18 mouse cellular contexts compared by ENCODE assay signal in the genomic region with DNA sequence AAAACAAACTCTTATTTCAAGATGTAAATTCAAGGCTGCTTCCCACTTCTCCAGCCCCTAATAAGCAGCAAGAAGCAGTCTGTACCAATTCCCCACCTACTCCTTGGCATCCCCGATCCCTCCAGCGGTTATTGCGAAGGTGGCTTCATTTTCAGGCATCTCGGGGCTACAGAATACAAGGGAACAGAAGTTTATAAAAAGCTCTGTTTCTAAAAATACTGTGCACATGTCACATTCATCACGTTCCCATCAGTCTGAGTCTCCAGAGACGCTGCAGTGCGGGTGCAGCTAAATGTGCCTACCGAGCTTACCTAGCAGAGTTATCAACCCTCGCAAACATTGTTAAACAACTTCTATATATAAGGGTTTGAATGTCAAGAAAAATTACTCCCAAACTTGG. TPM values are rescaled to one million over a fixed set of nuclear protein-coding genes. Genes with fewer than 3 reads are reported as not detected.
DNase-seq lines count a peak whose midpoint lies in the region; ATAC-seq and TF ChIP-seq lines count a peak whose summit lies in the region.
"Had no signal": no experiment of that assay in that cellular context is flagged by ENCODE, and none has a peak within 500 bp of the region (broad histone marks: within the 10 kb centered on the region; RNA-seq: fewer than 3 reads in every experiment).

No protein-coding gene starts in this region.

- no peaks in the 10 kb centered on the region for H3K27me3 ChIP-seq in heart, embryonic 15.5 days
- H3K27me3 ChIP-seq in heart, postnatal 0 days (ENCODE audit: control insufficient read depth, insufficient read depth, low read length), result no peaks in the 10 kb centered on the region
- H3K27me3 ChIP-seq: hindbrain, embryonic 15.5 days; kidney, embryonic 15.5 days had no signal

- no peaks in the 10 kb centered on the region for H3K4me1 ChIP-seq in heart, embryonic 15.5 days (replicated peaks)
- no peaks in the 10 kb centered on the region; the same call in 1 of the 2 replicates for H3K4me1 ChIP-seq in heart, postnatal 0 days (ENCODE audit: control insufficient read depth, insufficient read depth)
- H3K4me1 ChIP-seq: hindbrain, embryonic 15.5 days; kidney, embryonic 15.5 days had no signal

- intact Hi-C loops in heart, postnatal 25 days (cut with DNase I), result no loop called here
- intact Hi-C loops in left cerebral cortex, postnatal 36 days (cut with DNase I), result loop anchor here (5.0 kb wide), 1 partner anchor 45 kb away; the partner anchor contains the start of gene Dmc1

- H3K36me3 ChIP-seq in heart, embryonic 15.5 days, result no peaks in the 10 kb centered on the region
- no peaks in the 10 kb centered on the region for H3K36me3 ChIP-seq in heart, postnatal 0 days (replicated peaks; ENCODE audit: control insufficient read depth, insufficient read depth, low read length)
- H3K36me3 ChIP-seq: hindbrain, embryonic 15.5 days; kidney, embryonic 15.5 days had no signal

- no peak overlapping the region for H3K4me3 ChIP-seq in heart, embryonic 15.5 days
- no peak overlapping the region for H3K4me3 ChIP-seq in heart, postnatal 0 days (ENCODE audit: low read depth, low read length)
- H3K4me3 ChIP-seq: erythroblast, embryonic 14.5 days; hindbrain, embryonic 15.5 days; kidney, embryonic 15.5 days had no signal

- H3K9me3 ChIP-seq in heart, embryonic 15.5 days (replicated peaks), result no peaks in the 10 kb centered on the region
- no peaks in the 10 kb centered on the region for H3K9me3 ChIP-seq in heart, postnatal 0 days (replicated peaks; ENCODE audit: control insufficient read depth, low read length)
- H3K9me3 ChIP-seq: hindbrain, embryonic 15.5 days; kidney, embryonic 15.5 days had no signal

- no peak overlapping the region for H3K9ac ChIP-seq in heart, embryonic 15.5 days
- H3K9ac ChIP-seq in heart, postnatal 0 days (replicated peaks; ENCODE audit: low read depth, low read length), result peak overlapping the region; percentile 14; the same call in 1 of the 2 replicates
- H3K9ac ChIP-seq: hindbrain, embryonic 15.5 days; kidney, embryonic 15.5 days had no signal

- peak overlapping the region; percentile 40 for H3K27ac ChIP-seq in heart, embryonic 15.5 days
- peak overlapping the region; percentile 38; the same call in 1 of the 2 replicates for H3K27ac ChIP-seq in heart, postnatal 0 days (ENCODE audit: low read depth)
- H3K27ac ChIP-seq: hindbrain, embryonic 15.5 days; kidney, embryonic 15.5 days had no signal

- ATAC-seq in heart, embryonic 15.5 days (replicated peaks; ENCODE audit: insufficient number of reproducible peaks, insufficient read depth, low FRiP score, low read depth), result no peak
- peak; percentile 87 for ATAC-seq in frontal cortex, adult (ENCODE audit: low TSS enrichment)
- no peak for ATAC-seq in heart, postnatal 0 days (ENCODE audit: insufficient read depth, low read depth)

- peak overlapping the region; percentile 15 for H3K4me2 ChIP-seq in heart, embryonic 15.5 days
- H3K4me2 ChIP-seq in heart, postnatal 0 days (ENCODE audit: low read depth, low read length), result peak overlapping the region; percentile 36
- H3K4me2 ChIP-seq: hindbrain, embryonic 15.5 days; kidney, embryonic 15.5 days had no signal

- no peak for DNase-seq in heart, postnatal 25 days (ENCODE audit: low spot score)
- peak; percentile 22 for DNase-seq in heart, postnatal 0 days (ENCODE audit: low spot score)
- peak; percentile 57 to 61 for DNase-seq in left cerebral cortex, postnatal 36 days (ENCODE audit: low spot score in 2 of 2)
- no peak for DNase-seq in retina, postnatal 1 day
- no peak for DNase-seq in gastrocnemius, adult 8-10 months (ENCODE audit: low spot score in 2 of 2)
- DNase-seq in cerebellum, postnatal 10 days, result no peak
- DNase-seq: cerebellum, adult 11-12 months; embryo, embryonic 11 days; gastrocnemius, postnatal 14 days; lung, postnatal 4 days had no signal

- no peak for TF ChIP-seq CTCF in heart, postnatal 0 days (IDR thresholded peaks at IDR 0.05; ENCODE audit: low read depth)

- WGBS in heart, embryonic 15.5 days, result 46% methylated on average over 9 of the region's 9 CpGs
- 33% methylated on average over 9 of the region's 9 CpGs for WGBS in heart, postnatal 0 days

- no peak for TF ChIP-seq EP300 in heart, postnatal 0 days (IDR thresholded peaks at IDR 0.05; ENCODE audit: low read depth)

RNA-seq across cellular contexts. Expression of gene Ddx17, which starts 15.9 kb away (rescaled TPM):
- polyA plus RNA-seq in heart, embryonic 15.5 days (2015; fragmentation: Nextera tagmentation; extraction: Ambion mirVana), result 28.5 and 34.2 TPM in 2 replicates
- 100 to 1,000 TPM in 1 of 2 experiments, 10 to 100 TPM in 1; 96.7 to 105 TPM for total RNA-seq in heart, postnatal 25 days (2021)
- 163 and 223 TPM in 2 replicates for total RNA-seq in heart, postnatal 0 days (2014; rRNA removed; ENCODE audit: low replicate concordance)
- polyA plus RNA-seq in heart, postnatal 0 days (2015; fragmentation: Nextera tagmentation; extraction: Ambion mirVana), result 13.7 and 14.9 TPM in 2 replicates
- total RNA-seq in left cerebral cortex, postnatal 36 days (2021), result 100 to 1,000 TPM; 265 to 366 TPM
- 10 to 100 TPM; 40.2 to 59.7 (median 49.7) TPM for total RNA-seq in gastrocnemius, adult 8-10 months (2022)

RNA-seq across cellular contexts. Expression of gene Dmc1, which starts 42.5 kb away (rescaled TPM):
- 1.3 and 1.5 TPM in 2 replicates for polyA plus RNA-seq in heart, embryonic 15.5 days (2015; fragmentation: Nextera tagmentation; extraction: Ambion mirVana)
- total RNA-seq in heart, postnatal 25 days (2021), result under 1 TPM in 1 of 2 experiments, not detected in 1; 0.10 TPM
- total RNA-seq in heart, postnatal 0 days (2014; rRNA removed; ENCODE audit: low replicate concordance), result 1.0 and 2.6 TPM in 2 replicates
- polyA plus RNA-seq in heart, postnatal 0 days (2015; fragmentation: Nextera tagmentation; extraction: Ambion mirVana), result 0.74 and 0.84 TPM in 2 replicates
- 1 to 10 TPM; 1.3 to 1.4 TPM for total RNA-seq in left cerebral cortex, postnatal 36 days (2021)
- not detected for total RNA-seq in gastrocnemius, adult 8-10 months (2022)
- polyA plus RNA-seq: erythroblast, embryonic 14.5 days had no signal

RNA-seq across cellular contexts. Expression of gene Kdelr3, which starts 46.2 kb away (rescaled TPM):
- 62.9 and 83.1 TPM in 2 replicates for polyA plus RNA-seq in heart, embryonic 15.5 days (2015; fragmentation: Nextera tagmentation; extraction: Ambion mirVana)
- 1 to 10 TPM; 7.6 to 8.2 TPM for total RNA-seq in heart, postnatal 25 days (2021)
- 51.4 and 54.0 TPM in 2 replicates for total RNA-seq in heart, postnatal 0 days (2014; rRNA removed; ENCODE audit: low replicate concordance)
- polyA plus RNA-seq in heart, postnatal 0 days (2015; fragmentation: Nextera tagmentation; extraction: Ambion mirVana), result 48.3 and 50.1 TPM in 2 replicates
- 1 to 10 TPM in 1 of 2 experiments, under 1 TPM in 1; 0.59 to 1.1 TPM for total RNA-seq in left cerebral cortex, postnatal 36 days (2021)
- 1 to 10 TPM in 2 of 4 experiments, under 1 TPM in 2; 0.80 to 1.2 (median 1.0) TPM for total RNA-seq in gastrocnemius, adult 8-10 months (2022)
- polyA plus RNA-seq: erythroblast, embryonic 14.5 days had no signal

RNA-seq across cellular contexts. Expression of gene Kcnj4, which starts 57.4 kb away (rescaled TPM):
- 0.20 and 0.34 TPM in 2 replicates for polyA plus RNA-seq in heart, embryonic 15.5 days (2015; fragmentation: Nextera tagmentation; extraction: Ambion mirVana)
- total RNA-seq in heart, postnatal 25 days (2021), result not detected
- total RNA-seq in heart, postnatal 0 days (2014; rRNA removed; ENCODE audit: low replicate concordance), result 3.6 and 7.7 TPM in 2 replicates
- polyA plus RNA-seq in heart, postnatal 0 days (2015; fragmentation: Nextera tagmentation; extraction: Ambion mirVana), result 0.10 and 0.12 TPM in 2 replicates
- 100 to 1,000 TPM; 207 to 223 TPM for total RNA-seq in left cerebral cortex, postnatal 36 days (2021)
- total RNA-seq in gastrocnemius, adult 8-10 months (2022), result under 1 TPM in 1 of 4 experiments, not detected in 3; 0.19 TPM
- polyA plus RNA-seq: erythroblast, embryonic 14.5 days; hindbrain, embryonic 15.5 days; limb, embryonic 11.5 days; liver, embryonic 16.5 days; neural tube, embryonic 14.5 days had no signal

Comparison
In these comparisons a context has a peak if more than half of its experiments do, and no peak if none do; other contexts are left out.
1. DNase-seq: peak in heart, postnatal 0 days (single experiment) and left cerebral cortex, postnatal 36 days (2 of 2); none in heart, postnatal 25 days (single experiment), retina, postnatal 1 day (single experiment), gastrocnemius, adult 8-10 months (0 of 2) and cerebellum, postnatal 10 days (0 of 2).